Mouse (Mus musculus) right cerebral cortex, adult 18-20 months (tissue): ENCODE data around the gene Trpc3.
A peak's percentile ranks its signal among the peaks of the same experiment; 100 is the strongest.
"Not testable (repeated sequence)": the region's sequence is repeated elsewhere in the genome, so short reads cannot be mapped to it uniquely, and the experiment has no call there.

Source experiments
- DNase-seq: peaks from one replicate; pipeline ENCODE4 v3.0.0; 2022; ENCODE audit warnings: mixed read lengths

Gene Trpc3

GRCm38 (mm10) chr3:36689392-36690291 is at the start of gene Trpc3:
Gene Trpc3, minus strand, starts transcription at chr3:36690167.
- peak; percentile 29 for DNase-seq

DNA sequence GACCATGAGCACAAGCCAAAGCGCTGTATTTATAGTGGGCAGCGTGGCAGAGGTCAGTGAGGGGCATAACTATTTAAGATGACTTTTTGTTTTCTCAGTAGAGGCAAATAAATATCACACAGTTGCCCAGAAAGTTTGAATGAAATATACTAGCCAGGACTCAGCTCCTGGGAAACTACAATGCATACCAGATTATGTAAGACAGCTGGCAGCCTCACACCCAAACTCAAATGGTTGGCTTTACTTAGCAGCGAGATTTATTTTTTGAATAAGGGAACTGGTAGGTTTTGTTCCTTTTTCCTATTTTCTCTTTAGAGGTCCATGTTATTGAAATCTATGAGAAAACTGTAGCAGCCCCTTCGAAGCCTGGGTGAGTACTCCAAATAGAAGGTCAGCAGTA is 48.1 kb upstream of the Trpc3 start:
- DNase-seq: peak; percentile 34

DNA sequence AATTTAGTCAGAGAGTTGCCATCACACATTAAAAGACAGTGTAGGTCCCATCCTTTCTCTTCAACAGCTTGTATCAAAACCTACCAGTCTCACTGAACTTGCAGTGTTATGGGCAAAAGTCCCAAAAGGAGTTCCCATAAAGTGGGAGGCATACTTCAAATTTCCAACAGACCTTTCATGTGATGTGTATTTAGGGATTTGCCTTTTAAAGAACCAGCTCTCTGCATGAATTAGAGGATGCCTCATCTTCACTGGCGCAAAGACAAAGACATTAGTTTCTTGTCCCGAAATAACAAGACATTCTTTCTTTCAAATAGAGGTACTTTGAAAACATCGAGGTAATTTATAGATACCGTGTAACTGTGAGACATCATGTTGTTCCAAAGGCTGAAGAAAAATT is 43.1 kb upstream of the Trpc3 start:
- DNase-seq: peak; percentile 44

DNA sequence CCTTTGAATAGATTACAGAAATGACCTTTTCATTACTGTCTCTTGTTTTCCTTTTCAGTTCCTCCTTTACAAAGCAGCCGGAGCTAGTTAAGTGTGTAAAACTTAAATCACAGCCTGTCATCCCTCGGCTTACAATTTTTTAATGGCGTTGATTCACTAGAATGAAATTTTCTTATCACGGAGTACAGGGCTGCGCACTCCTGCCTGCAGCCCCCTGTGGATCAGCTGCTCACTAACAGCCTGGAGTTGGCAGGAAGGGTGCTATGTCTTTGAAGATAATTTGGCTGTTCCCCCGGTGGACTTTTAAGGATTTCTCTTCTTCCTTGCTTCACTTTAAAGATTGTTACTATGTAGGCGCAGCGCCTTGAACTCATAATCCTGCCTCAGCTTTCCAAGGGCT is 36.6 kb upstream of the Trpc3 start:
- DNase-seq: no peak

DNA sequence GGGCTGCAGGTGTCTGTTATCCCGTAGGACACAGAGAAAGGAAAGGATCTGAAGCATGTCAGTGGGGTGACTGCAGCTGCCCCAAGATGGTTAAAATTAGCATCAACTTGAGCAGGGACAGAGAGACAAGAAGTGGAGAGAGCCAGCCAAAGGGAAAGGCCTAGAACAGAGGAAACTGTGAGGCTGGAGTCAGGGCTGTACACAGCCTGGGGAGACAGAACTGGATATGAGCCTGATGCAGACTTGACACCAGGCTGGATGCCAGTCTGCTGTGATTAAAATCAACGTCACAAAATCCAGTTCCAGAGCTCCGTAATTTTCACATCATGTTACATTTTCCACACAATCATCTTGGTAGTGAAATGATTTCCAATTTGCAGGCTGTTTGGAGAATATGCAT is 31.9 kb upstream of the Trpc3 start:
- no peak for DNase-seq

- DNase-seq: no peak
These were observed 19.6 kb upstream of the Trpc3 start for GRCm38 (mm10) chr3:36709521-36709920.

GRCm38 (mm10) chr3:36690292-36690650 is 304 bp upstream of the Trpc3 start:
- no peak for DNase-seq

- peak; percentile 44 for DNase-seq
These were observed 1.1 kb downstream of the Trpc3 start for GRCm38 (mm10) chr3:36688874-36689273.

DNA sequence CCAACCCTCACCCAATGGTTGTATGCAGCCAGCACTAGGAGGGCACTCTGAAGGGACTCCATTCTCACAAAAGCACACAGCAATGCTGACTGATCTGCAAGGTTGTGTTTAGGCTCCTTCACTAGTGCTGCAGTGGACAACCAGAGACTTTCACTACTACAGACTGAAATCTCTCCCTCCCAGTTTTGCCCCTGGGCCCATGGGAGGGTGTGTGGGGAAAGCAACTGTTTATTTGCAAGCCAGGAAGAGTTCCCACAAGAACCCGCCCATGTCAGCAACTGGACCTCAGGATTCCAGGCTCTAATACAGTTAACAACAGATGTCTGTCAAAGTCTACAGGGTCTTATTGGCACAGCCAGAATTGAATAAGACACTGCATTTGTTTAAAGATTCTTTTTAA is 14.1 kb downstream of the Trpc3 start:
- DNase-seq: no peak

- no peak for DNase-seq
These were observed 22.2 kb downstream of the Trpc3 start for GRCm38 (mm10) chr3:36667814-36668213.

DNA sequence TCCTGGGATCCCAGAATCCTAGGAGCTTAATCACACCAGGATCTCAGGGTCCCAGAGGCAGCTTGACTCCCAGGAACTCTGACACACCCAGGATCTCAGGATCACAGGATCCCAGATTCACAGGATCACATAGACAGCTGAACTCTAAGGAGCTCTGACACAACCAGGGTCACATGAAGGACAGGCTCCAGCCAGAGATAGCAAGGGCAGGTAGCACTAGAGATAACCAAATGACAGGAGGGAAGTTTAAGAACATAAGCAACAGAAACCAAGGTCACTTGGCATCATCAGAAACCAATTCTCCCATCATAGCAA is 44.8 kb downstream of the Trpc3 start:
- not testable (repeated sequence) for DNase-seq

DNA sequence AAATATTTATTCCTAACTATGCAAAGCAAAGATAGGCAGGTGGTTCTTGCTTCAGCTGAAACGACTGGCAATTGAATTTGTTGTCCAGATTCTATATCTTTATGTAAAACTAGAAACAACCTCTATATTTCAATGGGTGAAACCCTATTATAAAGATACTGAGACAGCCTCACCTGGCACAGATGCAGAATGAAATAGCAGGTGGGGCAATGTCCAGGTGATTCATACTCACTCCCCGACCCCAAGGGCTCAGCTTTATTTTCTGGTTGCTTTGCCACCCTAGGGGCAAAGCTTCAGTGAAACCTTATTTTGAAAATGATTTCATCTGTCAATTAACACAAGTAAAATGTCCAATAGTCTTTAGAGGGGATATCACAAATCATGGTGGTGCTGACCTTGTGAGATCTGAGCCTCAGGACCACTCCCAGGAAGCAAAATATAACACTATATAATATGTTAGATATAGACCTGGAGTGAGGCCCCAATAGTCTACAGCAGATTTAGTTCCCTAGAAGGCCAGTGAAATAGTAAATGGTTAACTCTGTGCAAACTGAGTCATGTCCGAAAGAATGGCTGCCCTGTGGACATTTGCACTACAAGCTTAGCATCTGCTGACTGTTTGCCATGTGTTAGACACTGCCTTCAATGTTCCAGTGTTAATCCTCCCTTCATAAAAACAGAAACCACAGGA is 45.3 kb downstream of the Trpc3 start:
- DNase-seq: no peak

GRCm38 (mm10) chr3:36643354-36643753 is 46.6 kb downstream of the Trpc3 start:
- DNase-seq: peak; percentile 24

GRCm38 (mm10) chr3:36642736-36643135 is 47.2 kb downstream of the Trpc3 start:
- peak; percentile 83 for DNase-seq

DNA sequence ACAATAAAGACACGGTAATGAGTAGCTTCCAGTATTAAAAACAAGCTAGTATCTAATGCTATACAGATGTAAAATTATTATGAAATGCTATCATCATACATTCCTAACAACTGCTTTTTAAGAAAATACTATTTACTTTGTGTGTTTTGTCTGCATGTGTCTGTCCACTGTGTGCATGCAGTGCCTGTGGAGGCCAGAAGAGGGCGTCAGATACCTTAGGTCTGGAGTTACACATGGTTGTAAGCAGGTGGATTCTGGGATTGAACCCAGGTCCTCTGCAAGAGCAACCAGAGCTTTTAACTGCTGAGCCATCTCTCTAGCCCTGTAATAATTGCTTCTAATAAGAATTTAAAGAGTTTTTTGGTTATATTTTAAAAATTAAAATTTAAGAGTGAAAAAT is 49.2 kb downstream of the Trpc3 start:
- no peak for DNase-seq

DNA sequence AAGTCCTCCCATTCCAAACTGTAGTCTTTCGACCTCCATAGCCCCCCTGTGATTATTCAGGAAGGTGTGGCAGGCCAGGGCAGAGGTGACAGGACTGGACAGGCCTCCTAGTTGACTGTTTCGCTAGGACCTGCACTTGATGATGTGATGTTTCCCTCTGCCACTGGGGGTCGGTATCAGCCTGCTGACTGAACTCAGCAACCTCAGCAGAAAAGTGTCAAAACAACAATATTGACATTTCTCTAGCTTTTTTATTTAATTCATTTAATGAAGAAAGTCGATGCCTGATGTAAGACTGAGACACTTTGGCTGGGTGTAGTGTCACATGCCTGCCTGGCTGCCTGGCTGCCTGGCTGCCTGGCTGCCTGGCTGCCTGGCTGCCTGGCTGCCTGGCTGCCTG is 54.5 kb downstream of the Trpc3 start:
- DNase-seq: peak; percentile 33

- DNase-seq: no peak
These were observed 63.2 kb downstream of the Trpc3 start for GRCm38 (mm10) chr3:36626803-36627202.

- no peak for DNase-seq
These were observed 71.8 kb downstream of the Trpc3 start for GRCm38 (mm10) chr3:36618181-36618580.

DNA sequence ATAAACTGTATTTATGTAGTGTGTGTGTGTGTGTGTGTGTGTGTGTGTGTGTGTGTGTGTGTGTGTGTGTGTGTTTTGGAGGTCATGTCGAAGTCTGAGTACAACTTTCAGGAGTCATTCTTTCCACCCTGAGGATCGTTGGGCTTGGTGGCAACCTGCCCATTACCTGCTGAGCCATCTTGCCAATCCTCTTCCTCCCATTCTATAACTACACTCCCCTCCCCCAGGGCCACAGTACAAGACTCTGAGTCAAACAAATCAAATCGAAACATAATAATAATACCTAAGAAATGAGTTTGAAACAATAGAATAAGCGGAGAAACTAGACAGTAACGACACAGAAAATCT is 76.1 kb downstream of the Trpc3 start:
- DNase-seq: no peak

DNA sequence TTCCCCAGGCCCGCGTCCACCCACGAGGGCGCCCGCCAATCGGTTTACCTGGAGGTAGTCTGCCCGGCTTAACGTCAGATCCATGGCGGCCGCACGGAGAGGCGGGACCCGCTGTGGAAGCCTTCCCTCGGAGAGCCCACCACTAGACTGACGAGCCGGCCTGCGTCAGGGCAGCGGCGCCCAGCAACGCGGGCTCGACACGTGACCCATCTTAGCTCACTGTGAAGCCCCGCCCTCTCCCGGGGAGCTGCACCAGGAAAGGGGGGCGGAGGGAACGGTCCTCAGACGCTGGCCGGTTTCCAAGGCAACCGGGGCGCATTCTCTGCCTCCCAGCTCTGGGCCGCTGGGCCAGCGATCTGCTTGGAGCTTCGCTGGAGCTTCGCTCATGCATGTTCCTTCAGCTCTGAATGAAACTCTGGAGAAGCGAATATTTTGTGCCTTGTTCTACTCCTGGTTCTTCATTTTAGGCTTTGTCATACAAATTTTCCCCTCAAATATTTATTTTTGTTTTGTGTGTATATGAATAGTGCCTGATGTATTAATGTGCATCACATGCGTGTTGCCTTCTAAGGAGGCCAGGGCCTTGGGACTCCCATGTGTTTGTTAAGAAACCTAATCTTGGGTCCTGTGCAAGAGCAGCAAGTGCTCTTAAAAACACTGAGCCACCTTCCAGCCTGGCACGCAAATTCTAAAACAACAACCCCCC is 76.6 kb downstream of the Trpc3 start, which contains the start of gene Bbs7:
Gene Bbs7 (minus strand): TSS at position 276 of the 706 bp plus-strand sequence.
- peak; percentile 97 for DNase-seq

DNA sequence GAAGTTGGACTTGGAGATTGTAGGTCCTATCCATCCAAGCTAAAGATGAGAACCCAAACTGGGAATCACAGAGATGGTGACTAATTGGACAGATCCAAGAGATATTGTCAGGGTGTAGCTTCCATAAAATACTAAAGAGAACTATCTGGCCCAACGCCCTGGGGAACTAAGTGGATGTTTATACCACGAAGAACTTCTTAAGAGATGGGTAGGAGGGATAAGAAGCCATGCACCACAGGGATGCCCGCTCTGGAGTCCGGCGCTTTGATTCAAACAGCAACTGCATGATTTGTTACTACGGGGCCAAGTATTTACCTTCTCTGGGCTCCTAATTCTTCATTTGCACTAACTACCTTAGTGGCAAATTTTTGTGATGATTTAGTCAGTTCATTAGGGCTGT is 77.3 kb downstream of the Trpc3 start:
- DNase-seq: no peak

DNA sequence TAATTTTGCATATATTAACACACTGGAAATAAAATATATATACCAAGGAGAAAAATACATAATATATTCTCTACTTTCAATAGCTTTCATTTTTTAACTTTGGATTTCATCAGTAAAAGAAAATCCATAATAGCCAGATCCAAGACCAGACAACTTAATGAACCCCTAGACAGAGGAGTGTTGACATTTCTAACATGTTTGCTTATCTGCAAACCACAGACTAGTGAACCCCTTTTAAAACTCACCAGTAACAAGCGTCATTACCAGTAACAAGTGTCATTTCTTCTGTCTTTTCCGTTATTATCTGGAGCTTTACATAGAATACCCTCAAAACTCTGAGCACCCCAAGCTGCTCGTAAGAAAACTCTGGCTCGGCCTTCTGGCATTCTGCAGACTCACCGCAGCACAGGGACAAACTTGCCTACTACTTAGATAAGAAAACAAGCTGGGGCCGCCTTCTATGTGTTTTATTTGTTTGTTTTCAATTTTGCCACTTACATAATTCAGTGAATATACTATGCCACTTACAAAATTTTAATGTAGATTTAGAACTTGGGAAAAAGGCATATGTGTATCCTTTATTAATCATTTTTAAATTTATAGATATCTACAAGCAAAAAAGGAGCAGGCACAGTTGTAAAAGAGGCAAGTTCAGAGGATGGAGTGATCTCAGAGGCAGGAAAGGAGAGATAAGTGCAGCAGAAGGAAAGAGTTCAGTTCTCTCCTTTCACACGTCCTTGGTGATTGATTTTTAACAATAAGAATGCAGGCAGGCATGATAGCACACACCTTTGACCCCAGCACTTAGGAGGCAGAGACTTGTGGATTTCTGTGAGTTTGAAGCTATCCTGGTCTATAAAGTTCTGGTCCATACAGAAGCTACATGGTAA is 83.8 kb downstream of the Trpc3 start:
- DNase-seq: no peak

- DNase-seq: not testable (repeated sequence)
These were observed 90.2 kb downstream of the Trpc3 start for GRCm38 (mm10) chr3:36599773-36600172.
